Mouse (Mus musculus) ES-E14 (cell line): ENCODE measurements around the gene Mcts2. TPM values are rescaled to one million over a fixed set of nuclear protein-coding genes. Genes with fewer than 3 reads are reported as not detected.

Experiments
- DNase-seq: peaks from one replicate; pipeline ENCODE4 v3.0.0-alpha.2; 2013; ENCODE audit warnings: low read depth, low spot score
- H3K27ac ChIP-seq: 2 replicates; pipeline ENCODE4 v1.5.1; 2012; ENCODE audit warnings: low read depth, mild to moderate bottlenecking, low read length, moderate library complexity, mixed read lengths; ENCODE audit not compliant: poor library complexity, insufficient read depth, severe bottlenecking
- H3K36me3 ChIP-seq: 2 replicates; pipeline ENCODE4 v1.6.1; 2012; ENCODE audit warnings: mild to moderate bottlenecking, low read length, moderate library complexity, mixed read lengths; ENCODE audit not compliant: control insufficient read depth, poor library complexity, insufficient read depth, severe bottlenecking
- H3K4me1 ChIP-seq, 2 experiments: fragments of 150-350 bp in 1 of 2; sonication (generic) in 1 of 2; 2 replicates each; pipeline ENCODE4 v1.6.1; 2012; ENCODE audit warnings: low read length in 2 of 2, mild to moderate bottlenecking in 1 of 2, mixed read lengths in 1 of 2; ENCODE audit not compliant: control insufficient read depth in 2 of 2, insufficient read depth in 2 of 2, poor library complexity in 1 of 2
- H3K4me3 ChIP-seq, 2 experiments: fragments of 150-350 bp in 1 of 2; sonication (generic) in 1 of 2; 2 replicates each; pipeline ENCODE4 v1.5.1; 2012; ENCODE audit warnings: low read length in 2 of 2, low read depth in 1 of 2, mild to moderate bottlenecking in 1 of 2, mixed read lengths in 1 of 2; ENCODE audit not compliant: insufficient read depth in 1 of 2, poor library complexity in 1 of 2, severe bottlenecking in 1 of 2
- H3K9ac ChIP-seq: 2 replicates; pipeline ENCODE4 v1.6.1; 2012; ENCODE audit warnings: low read depth, mild to moderate bottlenecking, low read length, mixed read lengths; ENCODE audit not compliant: poor library complexity, insufficient read depth, severe bottlenecking
- H3K9me3 ChIP-seq: fragments of 150-350 bp; sonication (generic); 2 replicates; pipeline ENCODE4 v1.6.1; 2012; ENCODE audit warnings: low read depth, mild to moderate bottlenecking, low read length; ENCODE audit not compliant: control insufficient read depth, insufficient read depth
- CHD2 ChIP-seq: IDR thresholded peaks from 2 replicates; pipeline ENCODE4 v1.6.1; 2014; ENCODE audit warnings: mild to moderate bottlenecking, low read depth, low read length, inconsistent platforms
- HCFC1 ChIP-seq: IDR thresholded peaks from 2 replicates; pipeline ENCODE4 v1.6.1; 2012; ENCODE audit warnings: low read length, inconsistent platforms, borderline replicate concordance; ENCODE audit not compliant: insufficient read depth
- MAFK ChIP-seq: IDR thresholded peaks from 2 replicates; pipeline ENCODE4 v1.6.1; 2014; ENCODE audit warnings: mild to moderate bottlenecking, low read depth, low read length, inconsistent platforms; ENCODE audit not compliant: insufficient read depth
- ZC3H11A ChIP-seq: IDR thresholded peaks from 2 replicates; pipeline ENCODE4 v1.6.1; 2012; ENCODE audit warnings: low read depth, mild to moderate bottlenecking, inconsistent platforms, low read length, borderline replicate concordance
- ZNF384 ChIP-seq: IDR thresholded peaks from 2 replicates; pipeline ENCODE4 v1.6.1; 2012; ENCODE audit warnings: low read depth, low read length, inconsistent platforms
- in situ Hi-C, 2 experiments: fragments of 600-800 bp; cut with MboI; formaldehyde crosslinking; loops; one replicate each; pipeline ENCODE4 v1.15.1; 2025; ENCODE audit warnings: low sequenced_read_pairs in 2 of 2, inconsistent platforms in 1 of 2; ENCODE audit not compliant: unreplicated experiment in 2 of 2
- total RNA-seq: library from RNA; depleted of rRNA; stranded (reverse); fragments of 300-350 nt; gene quantifications from 2 replicates; pipeline ENCODE4 v1.2.3, GENCODE M21; 2012

Gene Mcts2
- total RNA-seq, 1 experiment = 87.4 TPM

GRCm38 (mm10) chr2:152679701-152680355 lies 7.0 kb upstream of the Mcts2 start:
- TF ChIP-seq ZC3H11A = no peak
- no peak for TF ChIP-seq HCFC1
- TF ChIP-seq CHD2 = no peak
- no peak for TF ChIP-seq ZNF384
- Histone ChIP-seq H3K36me3 (peaks cover 66% of the 10 kb centered on the region), H3K4me3 (no peak overlapping the region), H3K9me3 (no peaks in the 10 kb centered on the region), H3K9ac (no peak overlapping the region), H3K27ac (no peak overlapping the region), H3K4me1 (no peaks in the 10 kb centered on the region)
- in situ Hi-C loops = loop anchor here in 1 of 2 experiments (10.0 kb wide), 1 partner anchor 155 kb away; the partner anchor contains the start of gene Bcl2l1
- DNase-seq = no peak

DNA sequence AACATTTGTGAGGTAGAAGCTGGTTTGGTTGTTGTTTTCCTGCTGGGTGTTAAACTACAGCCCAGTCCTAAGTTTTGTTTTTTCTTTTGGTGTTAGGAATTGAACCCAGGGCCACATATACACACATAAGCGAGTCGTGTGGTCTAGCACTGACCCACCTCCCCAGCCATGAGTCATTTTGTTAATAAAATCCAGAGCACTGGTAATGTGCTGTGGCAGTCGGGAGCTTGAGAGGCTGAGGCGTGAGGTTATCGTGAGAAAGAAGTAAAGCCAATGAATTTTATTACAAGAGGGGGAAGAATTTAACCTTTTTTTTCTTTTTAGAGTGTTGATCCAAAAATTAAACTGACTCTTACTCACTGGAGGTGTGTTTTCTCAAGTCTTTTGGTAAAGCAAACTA lies 3.7 kb upstream of the Mcts2 start:
- H3K9ac ChIP-seq = no peak overlapping the region
- TF ChIP-seq HCFC1 (no peak), ZNF384 (no peak), MAFK (no peak), CHD2 (no peak), ZC3H11A (no peak)
- no peak for DNase-seq
- no peak overlapping the region for H3K27ac ChIP-seq
- in situ Hi-C loops = loop anchor here in 1 of 2 experiments (10.0 kb wide), 1 partner anchor 152 kb away; the partner anchor contains the start of gene Bcl2l1
- H3K4me1 ChIP-seq = no peaks in the 10 kb centered on the region
- H3K4me3 ChIP-seq = no peak overlapping the region
- H3K9me3 ChIP-seq = no peaks in the 10 kb centered on the region
- H3K36me3 ChIP-seq = peaks cover 64% of the 10 kb centered on the region

DNA sequence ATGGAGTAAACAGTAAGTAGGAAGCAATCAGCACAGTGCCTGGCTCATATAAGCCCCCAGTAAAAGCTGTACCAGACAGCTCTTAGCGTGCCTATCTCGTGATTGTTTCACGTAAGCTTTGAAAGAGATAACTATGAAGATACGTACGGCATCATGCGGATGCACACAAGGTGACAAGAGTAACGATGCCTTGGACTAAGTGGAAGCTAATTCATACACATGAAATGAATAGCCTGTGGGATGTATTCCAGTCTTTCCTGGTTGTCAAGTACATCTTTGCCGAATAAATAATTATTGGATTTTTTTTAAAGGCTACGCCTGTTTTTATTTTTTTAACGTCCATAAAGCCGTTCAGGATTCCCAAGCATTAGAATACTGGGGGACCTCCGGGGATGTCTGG lies 436 bp upstream of the Mcts2 start:
- peaks cover 60% of the 10 kb centered on the region for H3K36me3 ChIP-seq
- peak overlapping the region; percentile 27 to 41 for H3K4me3 ChIP-seq
- DNase-seq = no peak
- in situ Hi-C loops = loop anchor here (5.0 to 10.0 kb wide), 2 partner anchors 146 to 148 kb away; partner anchors contain the start of gene Bcl2l1 (in 2 of the 2)
- H3K9ac ChIP-seq = peak overlapping the region; percentile 72
- peaks cover 0 to 3% of the 10 kb centered on the region in 2 experiments; a peak in 1 of 4 replicates for H3K4me1 ChIP-seq
- no peak overlapping the region for H3K27ac ChIP-seq
- H3K9me3 ChIP-seq = no peaks in the 10 kb centered on the region
- TF ChIP-seq HCFC1 = no peak
- TF ChIP-seq ZC3H11A = no peak
- TF ChIP-seq ZNF384 = no peak
- no peak for TF ChIP-seq CHD2
- no peak for TF ChIP-seq MAFK

GRCm38 (mm10) chr2:152691564-152692217 lies 4.9 kb downstream of the Mcts2 start:
- peaks cover 39% of the 10 kb centered on the region for H3K36me3 ChIP-seq
- no peak overlapping the region for H3K27ac ChIP-seq
- no peaks in the 10 kb centered on the region for H3K9me3 ChIP-seq
- H3K4me3 ChIP-seq = no peak overlapping the region
- no peak overlapping the region for H3K9ac ChIP-seq
- in situ Hi-C loops = loop anchor here in 1 of 2 experiments (10.0 kb wide), 1 partner anchor 73 kb away; no protein-coding TSS in a partner anchor
- H3K4me1 ChIP-seq = peaks cover 0 to 21% of the 10 kb centered on the region in 2 experiments; a peak in 2 of 4 replicates
- DNase-seq = no peak
- TF ChIP-seq ZNF384 (no peak), MAFK (no peak), HCFC1 (no peak), ZC3H11A (no peak), CHD2 (no peak)
